Comparison of ENCODE assay signal across 10 mouse cellular contexts in the genomic region with DNA sequence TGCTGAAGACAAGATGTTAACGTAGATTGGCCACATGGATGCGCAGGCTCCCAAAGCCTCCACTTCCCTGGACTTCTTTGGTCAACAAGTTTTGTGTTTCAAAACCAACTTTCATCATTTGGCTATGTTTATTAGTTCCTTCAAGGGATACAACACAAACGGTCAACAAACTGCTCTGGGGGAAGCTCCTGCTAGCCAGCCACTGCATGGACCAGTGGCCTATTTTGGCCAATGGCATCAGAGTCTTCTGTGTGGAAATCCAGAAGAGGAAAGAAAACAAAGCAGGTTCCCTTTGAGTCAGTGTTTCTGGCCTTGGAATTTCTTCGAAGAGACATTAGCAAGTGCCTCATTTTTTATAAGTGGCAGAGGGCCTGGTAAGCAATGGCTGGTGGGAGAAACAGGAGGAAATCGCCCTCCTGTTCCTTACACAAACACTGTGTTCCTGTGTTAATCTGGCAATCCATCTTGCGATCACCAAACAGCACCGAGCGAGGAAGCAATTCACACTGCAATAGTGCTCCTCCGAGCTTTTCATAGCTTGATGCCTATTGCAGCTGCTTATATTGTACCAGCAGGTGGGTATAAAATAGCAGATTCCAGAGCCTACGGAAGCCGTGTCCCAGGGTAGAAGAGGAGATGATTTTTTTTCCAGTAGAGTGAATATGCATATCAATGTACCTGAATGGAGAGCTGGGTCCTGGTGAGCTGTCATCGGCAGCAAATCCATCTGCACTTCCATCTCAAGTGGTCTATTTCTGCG.
DNase-seq lines count a peak whose midpoint lies in the region; ATAC-seq lines count a peak whose summit lies in the region.
"Had no signal": no experiment of that assay in that cellular context is flagged by ENCODE, and none has a peak within 500 bp of the region (broad histone marks: within the 10 kb centered on the region; RNA-seq: fewer than 3 reads in every experiment).

No protein-coding gene starts in this region.

- no peak overlapping the region for H3K9ac ChIP-seq in midbrain, embryonic 16.5 days (ENCODE audit: low read depth, low read length)

- no peak overlapping the region for H3K4me3 ChIP-seq in midbrain, embryonic 16.5 days (ENCODE audit: low read depth, low read length)
- H3K4me3 ChIP-seq: embryonic facial prominence, embryonic 10.5 days had no signal

- peak; percentile 9 to 34 for DNase-seq in cerebellum, postnatal 25 days
- no peak for DNase-seq in cerebellum, adult 11-12 months
- peak; percentile 3 for DNase-seq in kidney, postnatal 14 days
- no peak for DNase-seq in kidney, postnatal 25 days
- DNase-seq in layer of hippocampus, adult 9-10 months (ENCODE audit: low spot score), result peak; percentile 26
- DNase-seq in spleen, postnatal 10 days (ENCODE audit: low spot score in 2 of 2), result no peak
- DNase-seq in c-Kit-positive CD71-positive TER-119-positive erythroid progenitor cells, embryonic 14.5 days (ENCODE audit: low spot score), result no peak
- DNase-seq: liver had no signal

- WGBS in midbrain, embryonic 16.5 days, result 61% methylated on average over 13 of the region's 13 CpGs

- H3K27ac ChIP-seq in midbrain, embryonic 16.5 days (ENCODE audit: low read length), result peak overlapping the region; percentile 2; the same call in 1 of the 2 replicates
- H3K27ac ChIP-seq: embryonic facial prominence, embryonic 10.5 days had no signal

- no peaks in the 10 kb centered on the region for H3K36me3 ChIP-seq in midbrain, embryonic 16.5 days (ENCODE audit: control insufficient read depth, insufficient read depth, low read length)
- H3K36me3 ChIP-seq: embryonic facial prominence, embryonic 10.5 days had no signal

- no peak overlapping the region for H3K4me2 ChIP-seq in midbrain, embryonic 16.5 days (ENCODE audit: low read length)

- H3K9me3 ChIP-seq in midbrain, embryonic 16.5 days (replicated peaks; ENCODE audit: control insufficient read depth, low read length, poor library complexity, severe bottlenecking), result no peaks in the 10 kb centered on the region
- H3K9me3 ChIP-seq: embryonic facial prominence, embryonic 10.5 days had no signal

- H3K4me1 ChIP-seq in midbrain, embryonic 16.5 days (ENCODE audit: control insufficient read depth, insufficient read depth, low read length), result peaks cover 3% of the 10 kb centered on the region; the same call in 1 of the 2 replicates
- H3K4me1 ChIP-seq: embryonic facial prominence, embryonic 10.5 days had no signal

- no peaks in the 10 kb centered on the region for H3K27me3 ChIP-seq in midbrain, embryonic 16.5 days (ENCODE audit: control insufficient read depth, insufficient read depth, low read depth, low read length)

- ATAC-seq in midbrain, embryonic 16.5 days, result peak; percentile 65

Comparison
In these comparisons a context has a peak if more than half of its experiments do, and no peak if none do; other contexts are left out.
1. DNase-seq: peak in cerebellum, postnatal 25 days (2 of 2), kidney, postnatal 14 days (single experiment) and layer of hippocampus, adult 9-10 months (single experiment); none in cerebellum, adult 11-12 months (single experiment), kidney, postnatal 25 days (0 of 2), spleen, postnatal 10 days (0 of 2) and c-Kit-positive CD71-positive TER-119-positive erythroid progenitor cells, embryonic 14.5 days (single experiment).